Mouse (Mus musculus): ENCODE data around the gene Fam71e2.
"Not testable (repeated sequence)": the region's sequence is repeated elsewhere in the genome, so short reads cannot be mapped to it uniquely, and the experiment has no call there.

The Fam71e2 gene

DNA sequence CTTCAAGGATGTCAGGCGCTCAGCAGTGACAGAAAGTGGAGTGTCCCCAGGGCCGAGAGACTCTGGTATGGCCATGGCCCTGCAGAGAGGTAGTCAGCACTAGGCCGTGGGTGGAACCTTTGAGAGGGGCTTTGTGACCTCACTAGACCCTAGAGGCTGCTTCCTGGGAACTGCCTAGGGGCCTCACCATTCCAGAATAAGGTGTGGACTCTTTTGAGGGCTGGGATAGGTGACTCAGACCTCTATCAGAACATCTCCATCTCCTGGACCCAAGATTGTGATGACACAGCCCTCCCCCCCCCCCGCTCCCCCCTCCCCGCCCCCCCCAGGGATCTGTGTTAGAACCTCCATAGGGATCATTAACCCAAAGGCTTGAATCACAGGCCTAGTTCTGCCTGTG lies at the start of gene Fam71e2:
Gene Fam71e2, minus strand, starts transcription at position 101 of the 400 bp plus-strand sequence.
- DNase-seq (ENCODE audit: low spot score), result no peak

- no peak for DNase-seq (ENCODE audit: low spot score)
Observed at GRCm38 (mm10) chr7:4816559-4816958, 45.5 kb upstream of the Fam71e2 start.

DNA sequence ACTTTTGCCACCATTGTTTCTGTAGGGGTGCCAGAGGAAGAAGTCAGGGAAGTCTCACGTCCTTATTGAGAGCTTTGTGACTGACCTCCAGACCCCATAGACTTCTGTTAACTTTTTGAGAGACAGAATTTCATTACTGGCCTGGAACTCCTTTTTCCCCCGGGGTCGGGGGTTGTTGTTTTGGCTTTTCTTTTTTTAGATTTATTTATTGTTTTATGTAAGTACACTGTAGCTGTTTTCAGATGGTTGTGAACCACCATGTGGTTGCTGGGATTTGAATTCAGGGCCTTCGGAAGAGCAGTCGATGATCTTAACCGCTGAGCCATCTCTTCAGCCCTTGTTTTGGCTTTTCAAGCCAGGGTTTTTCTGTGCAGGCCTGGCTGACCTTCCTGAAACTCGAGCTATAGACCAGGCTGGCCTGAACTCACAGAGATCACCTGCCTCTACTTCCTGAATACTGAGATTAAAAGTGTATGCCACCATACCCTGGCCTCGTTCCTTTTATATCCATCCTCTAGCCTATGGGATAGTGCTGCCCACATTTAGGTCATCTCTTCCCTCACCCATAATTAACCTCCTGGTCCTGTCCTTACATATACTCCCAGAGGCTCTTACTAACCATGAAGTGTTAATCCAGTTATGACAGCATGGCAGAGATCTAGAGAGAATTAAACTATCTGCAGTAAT lies 42.1 kb upstream of the Fam71e2 start:
- DNase-seq (ENCODE audit: low spot score), result no peak

- DNase-seq (ENCODE audit: low spot score), result peak; percentile 94
Observed at GRCm38 (mm10) chr7:4812303-4813104, 41.4 kb upstream of the Fam71e2 start, which contains the start of gene Ube2s. Gene Ube2s (minus strand): TSS chr7:4812590.

- no peak for DNase-seq (ENCODE audit: low spot score)
Observed at GRCm38 (mm10) chr7:4811842-4812302, 40.8 kb upstream of the Fam71e2 start.

- DNase-seq (ENCODE audit: low spot score), result not testable (repeated sequence)
Observed at GRCm38 (mm10) chr7:4811131-4811530, 40.0 kb upstream of the Fam71e2 start.

GRCm38 (mm10) chr7:4806716-4807115 lies 35.6 kb upstream of the Fam71e2 start:
- DNase-seq (ENCODE audit: low spot score), result no peak

- no peak for DNase-seq (ENCODE audit: low spot score)
Observed at GRCm38 (mm10) chr7:4802247-4802646, 31.1 kb upstream of the Fam71e2 start.

GRCm38 (mm10) chr7:4795767-4796433 lies 24.8 kb upstream of the Fam71e2 start:
- DNase-seq (ENCODE audit: low spot score), result no peak

GRCm38 (mm10) chr7:4794631-4795168 lies 23.6 kb upstream of the Fam71e2 start:
- DNase-seq (ENCODE audit: low spot score), result no peak

GRCm38 (mm10) chr7:4793674-4794073 lies 22.6 kb upstream of the Fam71e2 start:
- DNase-seq (ENCODE audit: low spot score), result no peak

DNA sequence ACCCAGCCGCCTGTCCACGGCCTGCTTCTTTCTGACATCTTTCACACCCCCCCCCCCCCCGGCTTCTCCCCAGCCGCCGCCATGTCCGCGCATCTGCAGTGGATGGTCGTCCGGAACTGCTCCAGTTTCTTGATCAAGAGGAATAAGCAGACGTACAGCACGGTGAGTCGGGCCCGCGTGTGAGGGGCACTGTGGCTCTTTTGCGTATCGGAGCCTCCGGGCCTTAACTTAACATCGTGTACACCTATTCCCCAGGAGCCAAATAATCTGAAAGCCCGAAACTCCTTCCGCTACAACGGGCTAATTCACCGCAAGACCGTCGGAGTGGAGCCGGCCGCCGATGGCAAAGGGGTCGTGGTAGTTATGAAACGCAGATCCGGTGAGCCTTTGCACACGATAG lies 22.1 kb upstream of the Fam71e2 start:
- DNase-seq (ENCODE audit: low spot score), result not testable (repeated sequence)

GRCm38 (mm10) chr7:4792278-4793212 lies 21.4 kb upstream of the Fam71e2 start, which contains the start of gene Rpl28:
Gene Rpl28 (plus strand): TSS chr7:4792874.
- peak; percentile 84 for DNase-seq (ENCODE audit: low spot score)

DNA sequence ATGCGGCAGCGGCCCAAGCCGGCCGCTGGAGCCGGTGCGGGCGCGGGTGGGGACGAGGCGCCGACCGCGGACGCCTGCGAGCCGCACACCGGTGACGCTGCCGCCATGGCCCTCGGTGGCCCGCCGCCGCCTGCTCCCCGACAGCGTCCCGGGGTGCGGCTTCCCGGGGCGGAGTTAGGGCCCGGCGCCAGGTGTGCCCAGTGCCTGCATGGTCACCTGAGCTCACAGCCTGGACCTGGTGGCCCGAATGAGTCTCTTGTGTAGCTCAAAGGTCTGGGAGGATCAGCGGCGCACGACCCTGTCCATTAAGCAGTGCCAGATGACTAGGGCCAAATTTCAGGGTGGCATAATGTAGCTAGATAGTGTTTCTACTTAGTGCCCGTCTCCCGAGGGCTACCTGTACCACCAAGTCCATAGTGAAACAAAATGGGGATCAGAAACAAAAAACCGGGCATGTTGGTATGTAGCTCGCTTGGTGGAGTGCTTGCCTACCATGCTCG lies 18.4 kb upstream of the Fam71e2 start, which contains the start of gene Tmem238:
Gene Tmem238, minus strand, starts transcription at position 221 of the 500 bp plus-strand sequence.
- no peak for DNase-seq (ENCODE audit: low spot score)

DNA sequence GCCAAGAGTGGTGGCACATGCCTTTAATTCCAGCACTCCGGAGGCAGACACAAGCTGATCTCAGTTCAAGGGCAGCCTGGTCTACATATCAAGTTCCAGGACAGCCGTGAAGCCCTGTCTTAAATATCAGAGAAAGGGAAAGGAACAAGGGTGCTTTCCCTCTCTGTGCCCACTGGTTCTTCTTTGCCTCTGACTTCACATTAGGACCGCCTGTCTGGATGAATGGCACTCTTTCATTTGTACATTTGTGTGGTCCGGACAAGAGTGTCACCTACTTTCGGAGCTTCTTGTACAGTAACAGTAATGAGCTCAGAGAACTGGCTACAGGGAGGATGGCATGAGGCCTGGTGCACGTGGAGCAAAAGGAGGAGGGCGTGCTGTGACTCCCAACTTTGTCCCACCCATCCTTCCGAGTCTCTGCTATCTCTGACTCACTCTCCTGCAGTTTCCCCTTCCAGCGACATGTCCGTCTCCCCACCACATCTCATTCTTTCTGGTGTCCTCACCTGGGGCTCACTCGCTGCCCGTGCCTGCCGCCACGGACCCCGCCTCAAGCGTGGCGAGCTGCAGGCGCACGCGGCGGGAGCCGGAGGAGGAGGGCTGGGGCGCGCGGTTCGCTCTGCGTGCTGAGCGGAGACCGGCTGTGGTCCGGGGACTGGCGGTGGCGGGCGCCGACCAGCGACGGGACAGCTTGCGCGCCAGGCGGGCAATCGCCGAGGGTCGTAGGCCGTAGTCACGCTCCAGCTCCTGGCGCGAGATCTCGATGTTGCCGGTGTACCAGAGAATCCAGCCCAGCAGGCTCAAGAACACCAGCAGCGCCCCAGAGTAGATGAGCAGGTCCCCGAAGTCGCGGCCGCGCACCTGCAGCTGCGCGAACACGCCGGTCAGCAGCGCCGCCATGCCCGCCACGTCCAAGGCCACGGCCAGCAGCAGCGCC lies 17.7 kb upstream of the Fam71e2 start:
- no peak for DNase-seq (ENCODE audit: low spot score)

DNA sequence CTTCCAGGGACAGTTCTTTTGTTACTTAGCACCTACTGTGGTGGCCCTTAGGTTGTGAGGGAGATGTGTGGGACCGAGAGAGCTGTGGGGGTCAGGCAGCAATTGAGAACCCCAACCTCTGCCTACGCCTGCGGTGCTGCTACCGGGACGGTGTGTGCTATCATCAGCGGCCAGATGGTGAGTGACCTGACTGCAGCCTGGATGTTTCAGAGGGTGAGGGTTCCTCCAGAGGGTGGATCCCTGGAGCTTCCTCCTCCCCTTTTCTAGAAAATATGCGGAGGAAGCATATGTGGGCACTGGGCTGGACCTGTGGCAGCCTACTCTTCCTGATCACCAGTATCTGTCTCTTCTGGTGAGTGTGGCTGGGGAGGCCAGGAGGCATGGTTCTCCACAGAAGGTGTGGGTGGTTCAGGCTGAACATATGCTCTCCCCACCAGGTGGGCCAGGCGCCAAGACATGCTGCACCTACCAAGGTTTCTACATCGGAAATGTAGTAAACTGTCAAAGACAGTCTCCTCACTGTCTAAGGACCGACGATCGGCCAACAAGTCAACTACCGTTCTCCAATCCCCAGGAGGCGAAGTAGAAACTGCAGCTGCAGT lies 12.7 kb upstream of the Fam71e2 start:
- DNase-seq (ENCODE audit: low spot score), result no peak

GRCm38 (mm10) chr7:4782759-4783158 lies 11.7 kb upstream of the Fam71e2 start, which contains the start of the genes Il11 and Tmem190:
Gene Il11 (minus strand): TSS chr7:4782859.
Gene Tmem190 (plus strand): TSS chr7:4782937.
- no peak for DNase-seq (ENCODE audit: low spot score)

DNA sequence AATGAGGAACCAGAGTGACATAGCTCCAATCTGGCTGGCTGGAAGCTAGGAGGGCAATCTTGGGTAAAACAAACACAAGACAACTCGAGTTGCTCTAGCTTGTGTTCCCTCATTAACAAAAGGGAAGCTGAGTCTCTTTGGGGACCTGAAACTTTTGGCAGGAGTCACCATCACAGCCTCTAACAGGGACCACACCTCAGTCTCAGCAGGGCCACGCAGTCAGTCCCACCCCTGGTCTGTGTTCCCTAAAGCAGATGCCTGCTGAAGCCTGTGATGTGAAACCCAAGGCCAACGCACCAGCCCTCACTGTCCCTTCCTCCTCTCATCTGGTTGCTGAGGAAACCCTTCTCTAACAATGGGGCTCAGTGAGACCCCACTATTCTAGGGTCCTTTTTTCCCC lies 11.0 kb upstream of the Fam71e2 start:
- DNase-seq (ENCODE audit: low spot score), result no peak

DNA sequence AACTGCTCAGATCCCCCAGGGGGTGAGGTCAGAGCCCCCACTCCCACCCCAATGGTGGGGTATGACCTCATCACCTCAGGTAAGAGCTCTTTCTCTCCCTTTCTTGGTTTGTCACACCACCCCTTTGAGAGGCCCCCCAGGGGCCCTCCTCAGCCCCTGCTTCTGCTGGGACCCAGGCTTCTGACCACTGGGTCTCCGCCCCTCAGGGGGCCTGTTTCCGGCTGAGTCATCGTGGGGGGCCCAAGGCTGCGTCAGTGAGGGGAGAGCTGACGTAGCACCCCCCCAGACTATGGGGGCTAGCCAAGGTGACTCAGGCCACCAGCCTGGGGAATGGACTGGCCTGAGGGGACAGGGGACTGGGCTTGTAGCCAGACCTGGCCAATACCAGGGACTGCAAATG lies 8.8 kb upstream of the Fam71e2 start:
- no peak for DNase-seq (ENCODE audit: low spot score)

Data from urinary bladder, postnatal 10 days (tissue).